Mouse (Mus musculus) granulocyte monocyte progenitor cell, adult 5-6 weeks (primary cell): ENCODE measurements around the gene Ptger1. TPM values are rescaled to one million over a fixed set of nuclear protein-coding genes. Genes with fewer than 3 reads are reported as not detected.

Experiments
- ATAC-seq: replicated peaks from 2 replicates; pipeline ENCODE4 v1.8.0; 2016; ENCODE audit warnings: mild to moderate bottlenecking, moderate TSS enrichment, inconsistent platforms; ENCODE audit not compliant: poor library complexity, severe bottlenecking
- total RNA-seq, 2 experiments: library from RNA; stranded (forward) in 1 of 2; stranded (reverse) in 1 of 2; fragments of 200-712, 200-1000 nt in 1 of 2; fragments of >200 nt in 1 of 2; fragmentation: Nextera tagmentation in 1 of 2; gene quantifications; 2 replicates each; pipeline ENCODE4 v1.2.3; 2014 to 2017

Gene Ptger1
- total RNA-seq (2014; fragmentation: Nextera tagmentation) (not detected in 2 replicates), total RNA-seq (2017) (0.46 and 0.78 TPM in 2 replicates)

- no peak for ATAC-seq
These were observed at the start of gene Ptger1 for GRCm38 (mm10) chr8:83665969-83666865. TSS of gene Ptger1 (plus strand) at chr8:83666678.

DNA sequence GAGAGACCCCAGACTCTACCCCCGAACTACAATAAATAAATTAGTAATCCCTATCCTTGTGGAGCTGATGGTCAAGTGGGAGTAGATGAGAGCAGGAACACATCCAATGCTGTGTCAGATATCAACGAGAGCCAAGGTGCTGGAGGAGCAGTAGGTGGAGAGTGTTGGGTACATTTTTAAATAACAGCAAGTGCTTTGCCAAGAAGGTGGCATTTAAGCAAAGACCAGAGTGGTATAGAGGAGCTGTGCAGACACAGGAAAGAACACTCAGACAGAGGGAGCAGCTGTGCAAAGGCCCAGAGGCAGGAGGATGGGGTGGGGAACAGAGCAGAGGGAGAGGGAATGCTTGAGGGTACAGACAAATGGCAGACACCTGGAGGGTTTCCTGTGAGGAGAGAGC lies 49.4 kb upstream of the Ptger1 start:
- no peak for ATAC-seq

GRCm38 (mm10) chr8:83618566-83618965 lies 47.9 kb upstream of the Ptger1 start:
- no peak for ATAC-seq

DNA sequence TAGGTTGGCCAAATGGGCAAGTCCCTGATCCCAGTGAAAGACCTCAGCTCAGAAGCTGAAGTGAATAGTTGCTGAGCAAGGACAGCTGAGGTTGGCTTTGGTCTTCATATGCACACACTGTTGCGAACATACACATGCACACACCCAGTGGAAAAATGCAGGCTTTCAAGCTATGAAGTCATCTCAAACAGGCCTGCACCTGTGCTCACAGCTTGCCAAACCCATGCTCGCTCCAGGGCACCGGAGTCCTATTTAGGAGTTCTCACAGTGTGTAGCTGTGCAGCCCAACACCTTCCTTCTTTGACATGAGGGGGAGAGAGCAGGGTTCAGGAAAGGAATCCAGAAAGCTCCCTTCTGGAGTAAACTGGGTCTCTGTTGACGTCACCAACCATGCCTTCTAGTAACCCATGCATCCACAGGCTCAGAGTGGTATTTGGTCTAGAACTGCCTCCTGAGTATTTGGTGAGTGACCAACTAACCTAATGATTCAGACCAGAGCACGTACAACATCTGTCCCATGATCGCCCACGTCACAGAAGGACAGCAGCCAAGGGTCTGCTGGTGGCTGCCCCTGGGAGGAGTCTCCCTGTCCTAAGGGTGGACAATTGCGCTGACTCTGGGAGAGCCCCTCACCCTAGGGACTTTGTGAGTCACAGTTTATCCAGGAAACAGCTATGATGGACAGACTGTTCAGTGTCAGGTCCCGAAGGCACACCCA lies 46.8 kb upstream of the Ptger1 start:
- ATAC-seq: no peak

DNA sequence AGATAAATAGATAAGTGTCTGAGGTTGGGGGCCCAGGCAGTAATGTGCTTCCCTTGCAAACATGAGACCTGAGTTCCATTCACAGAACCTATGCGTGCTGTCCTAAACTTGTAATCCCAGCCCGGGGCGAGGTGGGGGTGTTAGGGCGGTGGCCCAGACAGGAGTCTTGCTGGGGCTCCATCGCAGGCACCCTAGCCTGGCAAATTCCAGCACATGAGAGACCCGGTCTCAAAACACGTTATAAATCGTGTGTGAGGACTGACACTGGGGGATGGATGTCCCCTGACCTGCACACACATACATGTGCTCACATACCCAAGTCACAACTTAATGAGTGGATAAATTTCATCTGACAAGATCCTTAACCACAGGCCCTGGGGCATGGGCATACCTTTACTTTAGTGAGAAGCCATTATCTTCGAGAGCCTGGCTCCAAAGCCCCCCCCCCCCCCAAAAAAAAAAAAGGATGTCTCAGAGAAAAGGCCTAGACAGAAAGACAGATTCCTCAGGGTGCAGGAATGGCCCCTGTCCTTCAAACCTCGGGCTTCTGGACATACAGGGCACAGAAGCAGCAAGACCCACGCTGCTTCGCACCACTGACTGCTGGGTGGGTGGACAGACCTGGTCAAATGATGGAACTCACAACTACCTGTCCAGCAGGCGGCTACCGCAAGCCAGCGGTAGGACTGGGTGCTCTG lies 44.6 kb upstream of the Ptger1 start:
- no peak for ATAC-seq

DNA sequence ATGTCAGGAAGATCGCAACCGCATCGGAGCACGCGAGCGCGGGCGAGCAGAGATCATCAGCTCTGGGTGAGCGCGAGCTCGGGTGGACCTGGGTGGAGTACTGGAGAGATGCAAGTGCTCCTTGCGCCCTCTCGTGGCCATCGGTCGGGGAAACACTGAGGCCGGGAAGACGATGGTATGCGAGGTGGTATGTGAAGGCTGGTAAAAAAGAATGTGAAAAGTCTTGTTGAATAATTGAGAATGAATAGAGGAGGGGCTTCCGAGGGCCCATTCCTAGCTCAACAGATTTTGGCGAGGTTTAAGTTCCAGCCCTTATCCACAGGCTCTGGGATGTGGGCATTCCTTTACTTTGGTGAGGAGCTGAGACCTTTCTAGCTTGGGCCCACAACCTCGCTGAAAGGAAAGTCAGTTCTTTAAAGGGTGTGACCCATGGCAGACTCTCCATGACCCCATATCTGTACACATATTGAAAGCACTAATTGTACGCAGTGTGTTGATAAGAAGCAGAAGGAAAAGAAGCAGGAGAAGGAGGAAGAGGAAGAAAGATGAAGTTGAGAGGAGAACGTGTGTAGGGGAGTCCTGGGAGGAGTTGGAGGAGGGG lies 44.0 kb upstream of the Ptger1 start:
- peak; percentile 89 for ATAC-seq

- no peak for ATAC-seq
These were observed 42.9 kb upstream of the Ptger1 start for GRCm38 (mm10) chr8:83623549-83623948.

DNA sequence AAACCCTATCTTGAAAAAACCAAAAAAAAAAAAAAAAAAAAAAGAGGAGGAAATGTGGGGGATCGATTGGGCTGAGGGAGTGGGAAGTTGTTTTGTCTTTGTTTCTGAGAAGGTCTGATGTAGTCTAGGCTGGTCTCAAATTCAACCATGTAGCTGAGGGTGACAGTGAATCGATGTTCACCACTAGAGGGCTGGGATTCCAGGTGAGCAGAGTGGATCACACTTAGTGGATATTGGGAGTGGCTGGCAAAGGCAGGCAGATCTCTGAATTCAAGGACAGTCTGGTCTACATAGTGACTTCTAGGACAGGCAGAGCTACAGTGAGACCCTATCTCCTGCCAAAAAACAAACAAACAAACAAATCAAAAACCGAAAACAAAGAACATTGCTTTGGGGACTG lies 41.7 kb upstream of the Ptger1 start:
- 0 out of 2 replicates have a peak, but pooled peaks have one; percentile 31 for ATAC-seq

DNA sequence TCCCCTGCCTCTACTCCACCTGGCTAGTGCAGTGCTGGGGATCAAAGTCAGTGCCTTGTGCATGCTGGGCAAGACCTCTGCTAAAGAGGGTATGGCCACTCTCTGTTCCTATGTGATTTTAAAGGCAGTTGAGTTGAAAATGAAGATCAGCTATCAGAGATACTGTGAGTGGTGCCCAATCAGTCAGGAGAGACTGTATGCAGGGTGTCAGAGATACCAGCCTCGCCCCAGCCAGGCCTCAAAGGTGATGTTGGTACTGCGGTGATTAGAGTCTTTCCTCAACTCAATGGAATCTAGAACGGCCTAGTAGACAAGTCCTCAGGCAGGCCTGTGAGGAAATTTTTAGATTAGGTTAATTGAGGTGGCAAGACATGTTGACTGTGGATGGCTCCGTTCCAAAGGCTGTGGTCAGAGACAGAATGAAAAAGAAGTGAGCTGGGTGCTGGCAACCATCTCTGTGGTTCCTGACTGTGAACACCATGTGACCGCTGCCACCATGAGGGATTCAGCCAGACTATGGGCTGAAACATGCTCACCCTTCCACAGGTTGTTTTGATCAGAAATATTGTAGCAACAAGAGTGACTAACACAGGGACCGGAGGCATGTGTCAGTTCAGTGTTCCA lies 40.7 kb upstream of the Ptger1 start:
- no peak for ATAC-seq

DNA sequence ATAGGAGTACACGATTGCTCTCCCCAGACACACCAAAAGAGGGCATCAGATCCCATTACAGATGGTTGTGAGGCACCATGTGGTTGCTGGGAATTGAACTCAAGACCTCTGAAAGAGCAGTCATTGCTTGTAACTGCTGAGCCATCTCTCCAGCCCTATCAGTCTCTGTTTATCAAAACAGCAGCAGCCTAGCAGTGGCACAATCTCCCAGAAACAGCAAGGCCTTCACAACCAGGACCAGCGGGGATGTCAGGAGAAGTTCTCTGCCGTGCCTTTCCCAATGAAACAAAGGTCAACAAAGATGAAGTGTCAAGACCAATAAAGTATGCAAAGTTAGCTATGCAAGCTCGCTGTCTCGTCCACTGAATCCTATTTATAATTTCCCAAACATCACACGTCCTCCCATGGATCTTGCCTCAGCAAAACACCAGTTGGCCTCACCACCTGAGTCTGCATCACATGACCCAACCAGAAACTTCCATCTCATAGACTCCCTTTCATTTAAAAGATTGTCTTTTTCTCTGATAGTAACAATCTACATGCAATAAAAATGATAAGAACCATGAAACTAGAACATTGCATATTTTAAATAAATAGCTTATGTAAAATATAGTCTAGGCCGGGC lies 34.3 kb upstream of the Ptger1 start:
- ATAC-seq: no peak

DNA sequence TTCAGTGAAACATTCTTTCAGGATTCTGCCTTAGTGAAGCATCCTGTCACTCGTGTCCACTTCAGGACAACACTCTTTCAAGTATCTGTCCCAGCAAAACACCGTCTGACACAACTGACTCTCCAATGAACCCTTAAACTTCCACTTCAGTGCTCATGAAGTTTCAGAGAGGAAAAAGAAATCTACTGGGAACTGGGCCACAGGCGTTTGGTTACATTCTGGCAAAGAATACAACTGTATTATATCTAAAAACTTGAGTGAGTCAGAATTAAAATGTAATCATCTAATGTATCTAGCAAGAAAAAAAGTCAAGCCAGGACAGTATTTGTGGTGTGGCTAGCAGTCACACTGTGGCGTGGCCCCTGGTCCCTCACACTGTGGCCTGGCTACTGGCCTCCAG lies 27.6 kb upstream of the Ptger1 start:
- ATAC-seq: no peak

- no peak for ATAC-seq
These were observed 26.8 kb upstream of the Ptger1 start for GRCm38 (mm10) chr8:83639649-83640048.

GRCm38 (mm10) chr8:83647511-83647910 lies 19.0 kb upstream of the Ptger1 start:
- ATAC-seq: no peak

DNA sequence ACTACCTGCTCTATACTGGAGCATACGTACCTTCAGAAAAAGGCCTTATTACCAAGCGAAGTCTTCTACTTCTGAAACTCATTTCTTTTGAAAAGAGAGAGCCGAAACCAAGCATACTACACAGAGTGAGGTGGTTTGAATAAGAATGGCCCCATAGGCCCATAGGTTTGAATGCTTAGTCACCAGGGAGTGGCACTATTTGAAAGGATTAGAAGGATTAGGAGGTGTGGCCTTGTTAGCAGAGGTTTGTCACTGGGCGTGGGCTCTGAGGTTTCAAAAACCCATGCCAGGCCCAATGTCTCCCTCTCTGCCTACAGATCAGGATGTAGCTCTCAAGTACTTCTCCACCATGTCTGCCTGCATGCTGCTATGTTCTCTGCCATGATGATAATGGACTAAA lies 18.4 kb upstream of the Ptger1 start:
- no peak for ATAC-seq

- ATAC-seq: no peak
These were observed 16.8 kb upstream of the Ptger1 start for GRCm38 (mm10) chr8:83649699-83650098.

- peak; percentile 95 for ATAC-seq
These were observed 14.3 kb upstream of the Ptger1 start, which contains the start of gene Gipc1 for GRCm38 (mm10) chr8:83652030-83652743. TSS of gene Gipc1 (plus strand) at chr8:83652677.

- peak; percentile 21 for ATAC-seq
These were observed 13.5 kb upstream of the Ptger1 start for GRCm38 (mm10) chr8:83652744-83653661.

- no peak for ATAC-seq
These were observed 12.8 kb upstream of the Ptger1 start for GRCm38 (mm10) chr8:83653662-83654017.
